Mouse (Mus musculus) c-Kit-positive CD71-negative TER-119-negative erythroid progenitor cells, embryonic 14.5 days (primary cell): ENCODE data around the gene Cdh1.

Experiments
- DNase-seq: peaks from one replicate; pipeline ENCODE4 v3.0.0-alpha.2; 2013; ENCODE audit warnings: low read depth

Gene Cdh1

DNA sequence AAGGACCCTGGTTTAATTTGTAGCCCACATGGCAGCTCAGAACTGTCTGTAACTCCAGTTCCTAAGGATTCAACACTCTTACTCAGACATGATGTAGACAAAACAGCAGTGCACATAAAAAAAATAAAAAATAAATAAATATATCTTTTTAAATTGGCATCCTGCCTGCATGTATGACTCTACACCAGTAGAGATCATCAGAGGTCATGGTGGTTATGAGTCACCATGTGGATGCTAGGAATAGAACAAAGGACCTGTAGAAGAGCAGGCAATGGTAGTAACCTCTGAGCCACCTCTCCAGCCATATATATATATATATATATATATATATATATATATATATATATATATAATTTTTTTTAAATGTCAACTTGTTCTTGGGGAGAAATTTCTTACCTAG, 52.9 kb downstream of the Cdh1 start:
- DNase-seq: no peak

DNA sequence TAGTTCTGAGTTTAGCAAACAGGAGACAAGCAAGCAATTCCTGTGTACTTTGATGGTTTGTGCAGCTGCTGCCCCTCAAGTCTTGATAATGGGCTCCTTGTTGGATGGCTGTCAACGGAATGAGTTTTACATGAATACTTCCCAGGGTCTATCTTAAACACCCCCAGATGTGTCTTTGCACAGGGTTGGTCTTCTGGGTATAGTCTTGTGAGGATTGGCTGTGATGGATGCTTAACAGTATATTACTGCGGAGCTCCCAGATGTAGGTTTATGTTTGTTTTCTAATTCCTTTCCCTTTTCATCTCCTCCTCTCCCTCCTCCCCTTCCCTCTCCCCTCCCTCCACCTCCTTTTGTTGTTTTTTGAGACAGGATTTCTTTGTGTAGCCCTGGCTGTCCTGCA, 69.6 kb downstream of the Cdh1 start:
- DNase-seq: no peak

DNA sequence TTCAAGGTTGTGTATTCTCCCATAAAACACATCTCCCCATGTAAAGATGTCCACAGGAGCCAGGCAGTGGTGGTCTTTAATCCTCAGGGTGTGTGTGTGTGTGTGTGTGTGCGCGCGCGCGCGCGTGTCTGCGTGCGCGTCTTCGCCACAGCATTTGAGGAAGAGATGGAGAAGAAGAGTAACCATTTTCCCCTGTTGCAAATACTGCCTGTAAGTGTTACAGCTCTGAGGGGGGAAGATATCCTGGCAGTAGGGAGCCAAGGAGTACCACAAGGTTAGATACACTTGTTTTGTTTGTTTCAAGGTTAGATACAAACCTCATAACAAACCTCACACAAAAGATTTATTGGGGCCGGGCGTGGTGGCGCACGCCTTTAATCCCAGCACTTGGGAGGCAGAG, 71.2 kb downstream of the Cdh1 start:
- no peak for DNase-seq

DNA sequence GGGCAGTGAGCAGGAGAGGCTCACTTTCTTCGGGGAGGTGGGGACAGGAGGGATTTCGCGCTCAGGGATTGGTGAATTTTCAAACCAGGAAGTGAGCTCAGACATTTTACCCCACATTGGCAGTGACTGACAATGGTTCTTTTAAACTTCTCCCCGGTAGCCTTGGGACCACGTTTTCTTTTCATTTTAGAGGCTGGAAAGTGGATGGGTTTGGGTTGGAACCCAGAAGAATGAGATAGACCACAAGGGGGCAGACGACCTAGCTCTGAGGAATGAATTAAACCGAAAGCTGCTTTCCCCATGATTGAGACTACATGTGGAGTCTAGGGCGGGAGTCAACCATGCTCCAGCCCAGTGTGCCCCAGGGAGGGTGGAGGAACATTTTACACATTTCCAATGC, 71.7 kb downstream of the Cdh1 start:
- no peak for DNase-seq

DNA sequence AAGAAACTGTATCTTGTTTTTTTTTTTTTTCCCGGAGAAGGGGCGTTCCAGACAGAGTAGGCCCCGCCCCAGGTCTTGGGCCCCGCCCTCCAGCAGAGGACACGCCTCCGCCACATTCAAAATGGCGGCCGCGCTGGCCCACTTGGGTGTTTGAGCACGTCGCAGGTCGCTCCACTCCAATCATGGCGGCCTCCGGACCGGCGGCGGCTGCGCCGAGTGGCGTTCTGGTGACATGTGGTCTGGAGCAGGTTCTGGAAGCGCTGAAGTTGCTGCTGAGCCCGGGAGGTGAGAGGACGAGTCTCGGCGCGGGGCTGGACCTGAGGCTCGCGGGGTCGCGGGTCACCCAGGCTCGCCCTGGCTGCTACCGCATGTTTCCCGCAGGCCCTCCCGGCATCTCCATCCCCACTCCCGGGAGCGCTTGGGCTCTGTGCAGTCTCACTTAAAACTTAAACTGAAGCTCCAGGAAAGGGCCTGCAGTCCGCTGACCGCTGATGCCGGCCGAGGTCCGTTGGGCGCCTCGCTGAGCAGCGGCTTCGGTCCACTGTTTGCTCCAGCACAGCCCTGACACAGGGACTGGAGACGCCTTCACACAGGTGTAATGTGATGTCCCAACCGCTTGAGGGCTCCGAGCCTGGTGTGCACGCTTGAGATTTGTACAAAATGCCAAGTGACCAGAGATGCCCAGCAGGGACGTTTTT, 80.0 kb downstream of the Cdh1 start, which contains the start of gene Tango6:
TSS of gene Tango6 (plus strand) at position 98 of the 698 bp plus-strand sequence.
- DNase-seq: peak; percentile 78

DNA sequence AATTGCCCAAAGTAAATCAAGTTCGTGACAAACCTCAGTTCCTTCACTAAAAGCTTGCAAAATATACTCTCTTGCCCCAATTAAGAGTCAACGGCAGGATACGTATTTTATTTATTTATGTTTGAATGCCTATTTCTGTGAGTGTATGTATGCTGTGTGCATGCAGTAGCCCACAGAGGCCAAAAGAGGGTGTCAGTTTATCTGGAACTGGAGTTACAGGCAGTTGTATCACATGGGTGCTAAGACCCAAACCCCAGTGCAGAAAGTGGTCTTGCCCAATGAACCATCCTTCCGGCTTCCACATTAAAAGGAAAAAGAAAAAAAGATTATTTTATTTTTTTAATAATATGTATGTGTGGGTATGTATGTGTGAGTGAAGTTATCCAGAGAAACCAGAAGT, 81.2 kb downstream of the Cdh1 start:
- DNase-seq: no peak

DNA sequence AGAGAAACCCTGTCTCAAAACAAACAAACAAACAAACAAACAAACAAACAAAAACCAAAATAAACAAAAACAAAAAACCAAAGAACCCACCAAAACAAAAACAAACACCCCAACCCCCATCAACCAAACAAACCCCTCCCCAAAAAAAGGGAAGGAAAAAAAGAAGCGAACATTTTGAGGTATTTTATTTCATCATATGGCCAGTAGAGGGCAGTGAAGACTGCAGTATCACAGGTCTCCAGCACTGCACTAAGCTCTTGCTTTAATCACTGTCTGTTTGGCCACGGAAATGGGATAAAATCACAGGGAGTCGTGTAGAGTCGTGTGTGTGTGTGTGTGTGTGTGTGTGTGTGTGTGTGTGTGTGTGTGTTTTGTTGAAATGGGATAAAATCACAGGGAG, 84.3 kb downstream of the Cdh1 start:
- DNase-seq: peak; percentile 36

DNA sequence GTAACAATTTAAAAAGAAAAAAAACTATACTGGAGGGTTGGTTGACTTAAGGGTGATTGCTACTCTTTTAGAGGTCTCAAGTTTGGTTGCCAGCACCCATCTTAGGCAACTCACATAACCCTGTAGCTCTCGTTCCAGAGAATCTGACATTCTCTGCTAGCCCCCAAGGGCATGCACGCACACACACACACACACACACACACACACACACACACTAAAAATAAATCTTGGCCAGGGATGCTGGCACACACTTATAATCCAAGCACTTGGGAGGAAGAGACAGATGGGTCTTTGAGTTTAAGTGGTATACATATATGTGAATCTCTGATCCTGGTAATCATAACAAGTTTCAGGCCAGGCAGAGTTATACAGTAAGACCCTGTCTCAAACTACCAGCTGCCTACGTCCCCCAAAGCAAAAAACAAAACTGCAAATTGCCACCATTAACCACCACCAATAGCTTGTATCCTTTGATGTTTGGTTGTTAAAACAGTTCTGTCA, 94.6 kb downstream of the Cdh1 start:
- no peak for DNase-seq

DNA sequence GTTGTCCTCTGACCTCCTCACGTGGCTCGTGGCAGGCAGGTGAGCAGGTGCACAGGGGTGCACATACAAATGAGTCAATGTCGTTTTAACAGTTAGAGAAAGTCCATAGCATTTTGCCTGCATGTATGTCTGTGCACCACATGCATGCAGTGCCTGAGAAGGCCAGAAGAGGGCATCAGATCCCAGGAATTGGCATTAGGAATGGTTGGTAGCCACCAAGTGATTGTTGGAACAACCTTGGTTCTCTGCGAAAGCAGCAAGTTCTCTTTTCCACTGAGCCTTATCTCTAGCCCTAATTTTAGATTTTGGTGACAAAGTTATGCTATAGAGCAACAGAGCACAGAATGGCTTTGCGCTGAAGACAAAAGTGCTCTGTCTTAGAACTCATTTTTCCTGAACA, 96.4 kb downstream of the Cdh1 start:
- DNase-seq: peak; percentile 60

DNA sequence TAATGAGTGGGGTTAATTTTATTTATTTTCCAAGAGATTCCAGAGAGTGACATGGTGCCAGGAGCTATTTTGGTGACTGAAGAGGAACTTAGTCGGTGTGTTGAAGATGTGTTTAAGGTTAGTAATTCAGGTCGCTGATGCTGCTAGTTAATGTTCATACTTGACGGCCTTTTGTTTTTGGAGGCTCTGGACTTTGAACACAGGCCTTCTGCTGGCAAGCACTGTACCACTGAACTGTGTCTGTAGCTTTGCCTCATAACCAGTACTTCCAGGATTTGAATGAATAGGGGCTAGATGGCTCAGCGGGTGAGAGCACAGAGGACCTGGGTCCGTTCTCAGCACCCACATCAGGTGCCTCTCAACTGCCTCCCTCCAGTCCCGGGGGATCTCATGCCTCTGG, 97.0 kb downstream of the Cdh1 start:
- DNase-seq: no peak

DNA sequence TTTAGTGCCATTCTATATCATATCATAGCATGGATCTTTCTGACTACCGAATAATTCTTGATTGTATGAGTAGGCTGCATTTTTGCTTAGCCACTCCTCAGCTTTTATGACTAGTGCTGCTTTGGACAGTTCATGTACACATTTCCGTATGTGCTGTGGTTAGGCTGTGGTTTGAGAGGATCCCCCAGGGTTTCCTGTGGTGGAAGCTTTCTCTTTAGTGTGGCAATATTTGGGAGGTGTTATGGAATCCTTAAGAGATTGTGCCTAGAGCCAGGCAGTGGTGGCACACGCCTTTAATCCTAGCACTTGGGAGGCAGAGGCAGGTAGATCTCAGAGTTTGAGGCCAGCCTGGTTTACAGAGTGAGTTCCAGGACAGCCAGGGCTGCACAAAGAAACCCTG, 98.2 kb downstream of the Cdh1 start:
- peak; percentile 44 for DNase-seq

DNA sequence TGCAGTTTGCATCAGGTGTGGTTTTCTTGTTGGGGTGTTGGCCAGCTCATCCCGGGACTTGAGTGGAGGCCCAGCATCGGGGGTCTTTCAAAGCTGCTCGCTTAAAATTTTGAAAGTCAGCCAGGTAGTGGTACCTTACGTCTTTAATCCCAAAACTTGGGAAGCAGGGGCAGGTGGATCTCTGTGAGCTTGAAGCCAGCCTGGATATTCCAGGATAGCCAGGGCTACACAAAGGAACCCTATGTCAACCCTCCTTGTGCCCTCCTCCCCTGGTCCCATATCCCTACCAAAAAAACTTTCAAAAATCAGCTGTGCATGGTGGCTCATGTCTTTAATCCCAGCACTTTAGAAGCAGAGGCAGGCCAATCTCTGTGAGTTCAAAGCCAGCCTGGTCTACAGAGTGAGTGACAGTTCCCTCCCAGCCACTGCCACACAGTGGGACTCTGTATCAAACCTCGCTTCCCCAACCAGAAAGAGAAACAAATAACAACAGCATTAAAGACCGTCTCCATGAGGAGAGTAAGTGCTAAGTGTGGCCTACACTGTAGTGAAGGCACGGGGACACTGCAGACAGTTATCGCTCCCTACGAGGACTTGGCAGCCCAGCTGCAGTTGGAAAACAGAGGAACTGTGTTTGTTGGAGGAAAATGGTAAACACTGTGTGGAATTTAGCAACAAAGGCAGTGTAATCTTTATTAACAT, 101.2 kb downstream of the Cdh1 start:
- no peak for DNase-seq

DNA sequence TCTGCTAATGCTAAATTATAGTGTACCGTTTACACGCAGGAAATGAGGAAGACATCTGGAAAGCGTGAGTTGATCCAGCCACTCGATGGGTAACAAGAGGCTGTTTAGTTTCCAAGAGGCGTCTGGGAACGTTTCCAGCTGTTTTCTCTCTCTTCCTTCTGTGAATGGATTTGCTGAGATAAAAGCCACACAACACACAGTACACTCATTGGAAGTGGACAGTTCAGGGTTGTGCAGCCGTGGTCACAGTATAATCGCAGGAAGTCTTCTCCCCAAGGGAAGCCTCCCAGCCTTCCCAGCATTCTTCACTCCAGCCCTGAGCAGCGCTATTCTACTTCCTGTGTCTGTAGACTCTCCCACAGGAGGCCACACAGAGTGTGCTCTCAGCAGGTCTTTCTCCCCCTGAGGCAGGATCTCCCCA, 101.8 kb downstream of the Cdh1 start:
- DNase-seq: no peak

DNA sequence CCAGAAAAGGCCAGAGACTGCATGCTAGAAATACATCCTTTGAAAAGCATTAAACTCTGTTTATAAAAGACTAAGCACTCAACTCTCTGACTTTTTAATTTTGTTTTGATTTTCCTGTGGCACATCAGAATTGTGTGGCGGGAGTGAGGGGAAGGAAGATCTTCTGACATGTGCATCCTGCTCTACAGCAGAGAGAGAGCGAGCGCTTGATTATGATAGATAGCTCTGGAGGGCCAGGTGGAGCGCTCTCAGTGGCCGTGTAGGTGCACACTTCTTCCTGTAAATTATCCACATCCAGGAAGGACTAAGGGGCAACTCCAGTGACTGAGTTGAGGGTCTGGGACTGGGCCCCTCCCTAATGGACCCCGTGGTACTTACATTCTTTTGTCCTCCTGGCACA, 103.0 kb downstream of the Cdh1 start:
- DNase-seq: no peak

DNA sequence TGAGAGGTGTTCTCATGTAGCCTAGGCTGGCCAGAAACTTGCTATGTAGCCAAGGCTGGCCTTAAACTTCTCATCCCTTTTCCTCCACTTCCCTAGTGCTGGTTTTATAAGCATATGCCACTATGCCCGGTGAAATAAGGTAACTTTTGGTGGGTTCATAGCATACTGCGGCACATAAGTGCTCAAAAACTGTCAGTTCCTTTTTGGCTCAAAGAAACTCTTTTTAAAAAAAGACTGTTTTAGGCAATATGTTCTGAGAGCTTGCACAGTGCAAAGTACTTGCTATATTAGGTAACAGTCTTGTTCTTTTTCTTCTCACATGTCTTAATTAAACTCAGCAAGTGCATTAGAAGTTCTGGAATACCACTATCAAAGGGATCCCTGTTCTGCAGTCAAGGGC, 106.9 kb downstream of the Cdh1 start:
- DNase-seq: no peak

DNA sequence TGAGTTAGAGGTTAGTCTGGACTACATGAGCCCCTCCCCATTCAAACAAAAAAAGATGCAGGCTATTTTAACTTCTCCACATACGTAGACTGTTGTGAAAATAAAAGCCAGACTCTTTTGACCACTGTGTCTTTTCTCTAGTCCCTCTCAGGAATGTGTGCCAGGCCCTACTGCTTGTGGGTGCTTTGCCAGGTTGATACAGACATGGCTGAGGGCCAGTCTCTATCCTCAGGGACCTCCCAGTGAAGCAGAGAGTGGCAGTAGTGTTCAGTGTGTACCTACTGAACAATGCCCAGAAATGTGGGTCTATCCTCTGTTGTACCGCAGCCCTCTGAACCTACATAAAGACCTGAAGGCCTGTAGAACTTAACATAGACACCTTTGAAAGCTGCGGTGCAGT, 109.3 kb downstream of the Cdh1 start:
- DNase-seq: no peak

DNA sequence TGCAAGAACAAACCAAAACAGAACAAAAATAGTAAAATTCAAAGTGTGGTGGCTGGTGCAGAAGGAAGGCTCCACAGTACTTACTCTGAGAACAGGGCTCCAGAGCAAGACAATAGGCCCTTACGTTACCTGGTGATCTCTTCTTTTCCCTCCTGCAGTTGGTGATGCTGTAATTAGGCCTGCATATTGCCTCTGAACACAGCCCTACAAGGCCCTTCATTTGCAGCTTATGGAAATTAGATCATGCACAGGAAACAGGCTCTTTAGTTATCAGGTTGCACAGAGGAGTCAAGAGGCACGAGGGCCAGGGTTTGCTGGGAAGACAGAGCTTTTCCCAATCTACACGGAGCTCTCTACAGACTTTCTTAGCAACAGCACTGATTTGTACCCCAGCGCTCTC, 111.1 kb downstream of the Cdh1 start:
- DNase-seq: no peak

DNA sequence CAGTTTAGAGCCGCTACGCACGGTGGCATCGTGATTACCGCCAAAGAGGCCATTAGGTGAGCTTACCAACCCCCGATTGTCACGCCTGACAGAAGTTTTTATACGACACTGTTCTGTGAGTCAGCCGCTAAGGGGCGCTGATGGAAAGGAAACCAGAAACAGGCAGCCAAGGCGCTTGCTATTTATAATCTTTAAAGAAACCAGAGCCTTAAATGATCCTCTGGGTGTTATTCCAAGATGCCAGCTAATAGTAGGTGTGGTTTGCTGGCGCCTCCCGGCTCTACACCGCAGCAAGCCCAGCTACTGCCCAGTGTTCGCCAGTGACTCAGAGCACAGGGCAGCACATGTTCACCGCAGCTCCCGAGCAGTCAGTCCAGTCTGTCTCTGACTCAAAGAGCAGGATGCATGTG, 114.9 kb downstream of the Cdh1 start:
- DNase-seq: peak; percentile 56
